Mouse (Mus musculus) neural tube, embryonic 14.5 days (tissue): ENCODE measurements around the gene Mylip. TPM values are rescaled to one million over a fixed set of nuclear protein-coding genes. Genes with fewer than 3 reads are reported as not detected.

Experiments
- ATAC-seq: fragments of 200-750 bp; cut with Nextera tagmentation; 2 replicates; pipeline ENCODE4 v1.8.0; 2017; ENCODE audit warnings: low read depth, mild to moderate bottlenecking, moderate TSS enrichment, moderate library complexity
- H3K27ac ChIP-seq: fragments of 300-500 bp; sonication (generic); 2 replicates; pipeline ENCODE4 v1.5.1; 2014; ENCODE audit warnings: low read depth, mild to moderate bottlenecking, control low read depth, low read length, moderate library complexity, mixed read lengths
- H3K27me3 ChIP-seq: fragments of 300-500 bp; sonication (generic); 2 replicates; pipeline ENCODE4 v1.6.1; 2014; ENCODE audit warnings: low read length; ENCODE audit not compliant: control insufficient read depth, insufficient read depth
- H3K36me3 ChIP-seq: fragments of 300-500 bp; sonication (generic); 2 replicates; pipeline ENCODE4 v1.6.1; 2014; ENCODE audit warnings: low read length, mixed read lengths; ENCODE audit not compliant: control insufficient read depth, insufficient read depth
- H3K4me1 ChIP-seq: fragments of 300-500 bp; sonication (generic); 2 replicates; pipeline ENCODE4 v1.6.1; 2014; ENCODE audit warnings: low read length; ENCODE audit not compliant: control insufficient read depth, insufficient read depth
- H3K4me2 ChIP-seq: fragments of 300-500 bp; sonication (generic); 2 replicates; pipeline ENCODE4 v1.6.1; 2014; ENCODE audit warnings: mild to moderate bottlenecking, low read depth, low read length, control low read depth
- H3K4me3 ChIP-seq: fragments of 300-500 bp; sonication (generic); 2 replicates; pipeline ENCODE4 v1.5.1; 2014; ENCODE audit warnings: low read depth, low read length, control low read depth, mixed read lengths
- H3K9ac ChIP-seq: fragments of 300-500 bp; sonication (generic); replicated peaks from 2 replicates; pipeline ENCODE4 v1.6.1; 2014; ENCODE audit warnings: low read depth, mild to moderate bottlenecking, control low read depth, low read length, mixed read lengths
- H3K9me3 ChIP-seq: fragments of 300-500 bp; sonication (generic); 2 replicates; pipeline ENCODE4 v1.6.1; 2016; ENCODE audit warnings: low read length; ENCODE audit not compliant: control insufficient read depth
- WGBS: fragments of 180-500 bp; shearing (Covaris S2); extraction: QIAGEN DNeasy Blood & Tissue Kit; methylation state at CpG from one replicate; pipeline ENCODE4 v1.1.7; 2014; 5-methylcytosine and 5-hydroxymethylcytosine counted together
- polyA plus RNA-seq: library from polyadenylated mRNA; unstranded; fragments of >200 nt; fragmentation: Nextera tagmentation; extraction: Ambion mirVana; gene quantifications from 2 replicates; pipeline ENCODE4 v1.2.1, GENCODE M21; 2014

Mylip gene
- polyA plus RNA-seq, 1 experiment from 2014 or later, result 4.4 TPM

- Histone ChIP-seq H3K4me2 (no peak overlapping the region), H3K4me3 (no peak overlapping the region), H3K36me3 (no peaks in the 10 kb centered on the region), H3K9ac (no peak overlapping the region), H3K27me3 (no peaks in the 10 kb centered on the region), H3K27ac (no peak overlapping the region), H3K4me1 (0 out of 2 replicates have a peak, but pooled peaks cover 5% of the 10 kb centered on the region), H3K9me3 (no peaks in the 10 kb centered on the region)
- ATAC-seq, result no peak
- WGBS, result 93% methylated on average over 9 of the region's 9 CpGs
Observed at GRCm38 (mm10) chr13:45437134-45437533, 47.6 kb downstream of the Mylip start.

- no peaks in the 10 kb centered on the region for H3K9me3 ChIP-seq
Observed at GRCm38 (mm10) chr13:45438853-45439252, 49.3 kb downstream of the Mylip start.

GRCm38 (mm10) chr13:45440226-45440625 is 50.7 kb downstream of the Mylip start:
- no peaks in the 10 kb centered on the region for H3K9me3 ChIP-seq
- H3K4me2 ChIP-seq, result no peak overlapping the region
- 0 out of 2 replicates have a peak, but pooled peaks cover 5% of the 10 kb centered on the region for H3K4me1 ChIP-seq
- 49% methylated on average over 5 of the region's 5 CpGs for WGBS
- peak; percentile 74; the same call in 1 of the 2 replicates for ATAC-seq
- H3K4me3 ChIP-seq, result no peak overlapping the region
- no peak overlapping the region for H3K9ac ChIP-seq
- H3K36me3 ChIP-seq, result no peaks in the 10 kb centered on the region
- no peaks in the 10 kb centered on the region for H3K27me3 ChIP-seq
- no peak overlapping the region for H3K27ac ChIP-seq

More at GRCm38 (mm10) chr13:45438853-45439252, 49.3 kb downstream of the Mylip start:
- no peak overlapping the region for H3K9ac ChIP-seq
- no peak overlapping the region for H3K4me3 ChIP-seq
- H3K4me1 ChIP-seq, result 0 out of 2 replicates have a peak, but pooled peaks cover 5% of the 10 kb centered on the region
- no peak overlapping the region for H3K4me2 ChIP-seq
- 87% methylated on average over 6 of the region's 6 CpGs for WGBS
- no peak overlapping the region for H3K27ac ChIP-seq
- H3K36me3 ChIP-seq, result no peaks in the 10 kb centered on the region
- H3K27me3 ChIP-seq, result no peaks in the 10 kb centered on the region
- ATAC-seq, result no peak

- H3K36me3 ChIP-seq, result no peaks in the 10 kb centered on the region
- H3K9ac ChIP-seq, result no peak overlapping the region
- no peak overlapping the region for H3K27ac ChIP-seq
- H3K4me3 ChIP-seq, result no peak overlapping the region
- H3K4me2 ChIP-seq, result no peak overlapping the region
- no peaks in the 10 kb centered on the region for H3K9me3 ChIP-seq
- H3K27me3 ChIP-seq, result no peaks in the 10 kb centered on the region
- no peak for ATAC-seq
- WGBS, result 40% methylated on average over 4 of the region's 4 CpGs
- 0 out of 2 replicates have a peak, but pooled peaks cover 5% of the 10 kb centered on the region for H3K4me1 ChIP-seq
Observed at GRCm38 (mm10) chr13:45442451-45442850, 52.9 kb downstream of the Mylip start.

GRCm38 (mm10) chr13:45442918-45443535 is 53.5 kb downstream of the Mylip start:
- H3K4me1 ChIP-seq, result 0 out of 2 replicates have a peak, but pooled peaks cover 5% of the 10 kb centered on the region
- WGBS, result 71% methylated on average over 8 of the region's 8 CpGs
- no peak overlapping the region for H3K4me3 ChIP-seq
- no peaks in the 10 kb centered on the region for H3K27me3 ChIP-seq
- ATAC-seq, result no peak
- H3K27ac ChIP-seq, result no peak overlapping the region
- H3K4me2 ChIP-seq, result no peak overlapping the region
- H3K9ac ChIP-seq, result no peak overlapping the region
- H3K36me3 ChIP-seq, result no peaks in the 10 kb centered on the region
- no peaks in the 10 kb centered on the region for H3K9me3 ChIP-seq

GRCm38 (mm10) chr13:45444220-45444619 is 54.7 kb downstream of the Mylip start:
- Histone ChIP-seq H3K27ac (no peak overlapping the region), H3K4me2 (no peak overlapping the region), H3K9me3 (no peaks in the 10 kb centered on the region), H3K4me1 (0 out of 2 replicates have a peak, but pooled peaks cover 5% of the 10 kb centered on the region), H3K27me3 (no peaks in the 10 kb centered on the region), H3K4me3 (no peak overlapping the region), H3K36me3 (no peaks in the 10 kb centered on the region), H3K9ac (no peak overlapping the region)
- 57% methylated on average over 8 of the region's 8 CpGs for WGBS
- ATAC-seq, result no peak

GRCm38 (mm10) chr13:45444652-45445051 is 55.1 kb downstream of the Mylip start:
- H3K9me3 ChIP-seq, result no peaks in the 10 kb centered on the region
- 0 out of 2 replicates have a peak, but pooled peaks cover 5% of the 10 kb centered on the region for H3K4me1 ChIP-seq
- no peak overlapping the region for H3K9ac ChIP-seq
- ATAC-seq, result no peak
- H3K4me3 ChIP-seq, result no peak overlapping the region
- H3K27ac ChIP-seq, result no peak overlapping the region
- H3K36me3 ChIP-seq, result no peaks in the 10 kb centered on the region
- H3K27me3 ChIP-seq, result no peaks in the 10 kb centered on the region
- WGBS, result 76% methylated on average over 9 of the region's 9 CpGs
- H3K4me2 ChIP-seq, result no peak overlapping the region

GRCm38 (mm10) chr13:45446636-45447035 is 57.1 kb downstream of the Mylip start:
- Histone ChIP-seq H3K4me1 (no peaks in the 10 kb centered on the region), H3K9ac (no peak overlapping the region), H3K27me3 (no peaks in the 10 kb centered on the region), H3K27ac (no peak overlapping the region), H3K4me2 (no peak overlapping the region), H3K4me3 (no peak overlapping the region), H3K36me3 (no peaks in the 10 kb centered on the region), H3K9me3 (no peaks in the 10 kb centered on the region)
- 90% methylated on average over 1 of the region's 1 CpGs for WGBS
- ATAC-seq, result no peak

- H3K27me3 ChIP-seq, result no peaks in the 10 kb centered on the region
- no peak overlapping the region for H3K27ac ChIP-seq
- no peaks in the 10 kb centered on the region for H3K9me3 ChIP-seq
- no peak overlapping the region for H3K4me3 ChIP-seq
- H3K9ac ChIP-seq, result no peak overlapping the region
- H3K4me1 ChIP-seq, result peaks cover 15% of the 10 kb centered on the region
- H3K4me2 ChIP-seq, result no peak overlapping the region
- 43% methylated on average over 7 of the region's 7 CpGs for WGBS
- ATAC-seq, result no peak
- H3K36me3 ChIP-seq, result no peaks in the 10 kb centered on the region
Observed at GRCm38 (mm10) chr13:45452437-45452836, 62.9 kb downstream of the Mylip start.
